Mouse (Mus musculus): ENCODE measurements around the gene Fgfr2.

The Fgfr2 gene

GRCm38 (mm10) chr7:131643341-131643840, 1479.8 kb downstream of the Fgfr2 start:
- DNase-seq (ENCODE audit: low read depth in 1 of 2, low spot score in 2 of 2), result no peak

- no peak for DNase-seq (ENCODE audit: low read depth in 1 of 2, low spot score in 2 of 2)
Measured at GRCm38 (mm10) chr7:131629562-131629961, 1493.6 kb downstream of the Fgfr2 start.

- no peak for DNase-seq (ENCODE audit: low read depth in 1 of 2, low spot score in 2 of 2)
Measured at GRCm38 (mm10) chr7:131628846-131629391, 1494.2 kb downstream of the Fgfr2 start.

GRCm38 (mm10) chr7:131628356-131628755, 1494.8 kb downstream of the Fgfr2 start:
- DNase-seq (ENCODE audit: low read depth in 1 of 2, low spot score in 2 of 2), result no peak

GRCm38 (mm10) chr7:131609677-131610076, 1513.5 kb downstream of the Fgfr2 start:
- no peak for DNase-seq (ENCODE audit: low read depth in 1 of 2, low spot score in 2 of 2)

- no peak for DNase-seq (ENCODE audit: low read depth in 1 of 2, low spot score in 2 of 2)
Measured at GRCm38 (mm10) chr7:131608049-131608448, 1515.1 kb downstream of the Fgfr2 start.

GRCm38 (mm10) chr7:131605481-131605880, 1517.7 kb downstream of the Fgfr2 start:
- DNase-seq (ENCODE audit: low read depth in 1 of 2, low spot score in 2 of 2), result no peak

GRCm38 (mm10) chr7:131604946-131605345, 1518.2 kb downstream of the Fgfr2 start:
- DNase-seq (ENCODE audit: low read depth in 1 of 2, low spot score in 2 of 2), result no peak

- no peak for DNase-seq (ENCODE audit: low read depth in 1 of 2, low spot score in 2 of 2)
Measured at GRCm38 (mm10) chr7:131603186-131603585, 1520.0 kb downstream of the Fgfr2 start.

GRCm38 (mm10) chr7:131602106-131602505, 1521.0 kb downstream of the Fgfr2 start:
- DNase-seq (ENCODE audit: low read depth in 1 of 2, low spot score in 2 of 2), result no peak

GRCm38 (mm10) chr7:131598483-131598824, 1524.7 kb downstream of the Fgfr2 start:
- DNase-seq (ENCODE audit: low read depth in 1 of 2, low spot score in 2 of 2), result no peak

- DNase-seq (ENCODE audit: low read depth in 1 of 2, low spot score in 2 of 2), result no peak
Measured at GRCm38 (mm10) chr7:131597779-131598482, 1525.2 kb downstream of the Fgfr2 start.

GRCm38 (mm10) chr7:131585551-131585950, 1537.6 kb downstream of the Fgfr2 start:
- no peak for DNase-seq (ENCODE audit: low read depth in 1 of 2, low spot score in 2 of 2)

- DNase-seq (ENCODE audit: low read depth in 1 of 2, low spot score in 2 of 2), result no peak
Measured at GRCm38 (mm10) chr7:131582178-131582577, 1541.0 kb downstream of the Fgfr2 start.

- DNase-seq (ENCODE audit: low read depth in 1 of 2, low spot score in 2 of 2), result no peak
Measured at GRCm38 (mm10) chr7:131575246-131575645, 1547.9 kb downstream of the Fgfr2 start.

- DNase-seq (ENCODE audit: low read depth in 1 of 2, low spot score in 2 of 2), result no peak
Measured at GRCm38 (mm10) chr7:131560697-131561042, 1562.5 kb downstream of the Fgfr2 start.

- DNase-seq (ENCODE audit: low read depth in 1 of 2, low spot score in 2 of 2), result peak; percentile 73 to 79
Measured at GRCm38 (mm10) chr7:131559986-131560696, 1563.0 kb downstream of the Fgfr2 start, which contains the start of gene Bub3. Gene Bub3 (plus strand): TSS chr7:131560222.

- no peak for DNase-seq (ENCODE audit: low read depth in 1 of 2, low spot score in 2 of 2)
Measured at GRCm38 (mm10) chr7:131557751-131558150, 1565.4 kb downstream of the Fgfr2 start.

GRCm38 (mm10) chr7:131556541-131557271, 1566.4 kb downstream of the Fgfr2 start:
- no peak for DNase-seq (ENCODE audit: low read depth in 1 of 2, low spot score in 2 of 2)

GRCm38 (mm10) chr7:131556116-131556515, 1567.0 kb downstream of the Fgfr2 start:
- no peak for DNase-seq (ENCODE audit: low read depth in 1 of 2, low spot score in 2 of 2)

GRCm38 (mm10) chr7:131555301-131556081, 1567.7 kb downstream of the Fgfr2 start:
- no peak for DNase-seq (ENCODE audit: low read depth in 1 of 2, low spot score in 2 of 2)

Measured in monocyte, adult 2 months (primary cell).